Mouse (Mus musculus) hematopoietic multipotent progenitor cell, adult 10-12 weeks (in vitro differentiated cells): Measurements from ENCODE around the gene Hmgb1. TPM values are rescaled to one million over a fixed set of nuclear protein-coding genes. Genes with fewer than 3 reads are reported as not detected.

ENCODE experiments used
- polyA plus RNA-seq: library from polyadenylated mRNA; stranded (reverse); fragments of >175 nt; gene quantifications from 2 replicates; pipeline ENCODE4 v1.2.3, GENCODE M21; 2012; ENCODE audit warnings: low replicate concordance

The Hmgb1 gene
- 123 and 219 TPM in 2 replicates for polyA plus RNA-seq

GRCm38 (mm10) chr5:149184104-149184843, at the start of gene Hmgb1, which contains the start of gene Uspl1:
Hmgb1 (minus strand) TSS chr5:149184489.
Uspl1 (plus strand) TSS chr5:149184350.

Other genes starting within 250 kb of the Hmgb1 start
- gene Gm42791, start 189.3 kb downstream of the Hmgb1 start, polyA plus RNA-seq, result 0.72 TPM in 1 of 2 replicates, not detected in the other
- 2.6 and 5.0 TPM in 2 replicates for gene Uspl1, start 139 bp downstream of the Hmgb1 start, polyA plus RNA-seq
- gene Alox5ap, start 80.3 kb upstream of the Hmgb1 start, polyA plus RNA-seq, result 10.1 and 16.3 TPM in 2 replicates
- 0.04 TPM in 1 of 2 replicates, not detected in the other for gene Medag, start 227.3 kb upstream of the Hmgb1 start, polyA plus RNA-seq